Mouse (Mus musculus) limb, embryonic 11.5 days (tissue): ENCODE results near the gene 2410137M14Rik. TPM values are rescaled to one million over a fixed set of nuclear protein-coding genes. Genes with fewer than 3 reads are reported as not detected.

Experiments
- ATAC-seq: fragments of 200-750 bp; cut with Nextera tagmentation; 2 replicates; pipeline ENCODE4 v1.8.0; 2017; ENCODE audit warnings: low read depth; ENCODE audit not compliant: insufficient number of reproducible peaks, low FRiP score, low TSS enrichment
- DNase-seq: peaks from one replicate; pipeline ENCODE4 v3.0.0-alpha.2; 2015; ENCODE audit warnings: low spot score
- H3K27ac ChIP-seq: fragments of 300-500 bp; sonication (generic); replicated peaks from 2 replicates; pipeline ENCODE4 v1.5.1; 2014; ENCODE audit warnings: low read depth, mild to moderate bottlenecking, low read length
- H3K27me3 ChIP-seq: fragments of 300-500 bp; sonication (generic); 2 replicates; pipeline ENCODE4 v1.6.1; 2014; ENCODE audit warnings: mild to moderate bottlenecking, low read length, mixed read lengths; ENCODE audit not compliant: control insufficient read depth, insufficient read depth
- H3K36me3 ChIP-seq: fragments of 300-500 bp; sonication (generic); 2 replicates; pipeline ENCODE4 v1.6.1; 2014; ENCODE audit warnings: mild to moderate bottlenecking, low read length, moderate library complexity, mixed read lengths; ENCODE audit not compliant: control insufficient read depth, insufficient read depth
- H3K4me1 ChIP-seq: fragments of 300-500 bp; sonication (generic); 2 replicates; pipeline ENCODE4 v1.6.1; 2014; ENCODE audit warnings: low read length, mixed read lengths; ENCODE audit not compliant: control insufficient read depth, insufficient read depth
- H3K4me2 ChIP-seq: fragments of 300-500 bp; sonication (generic); 2 replicates; pipeline ENCODE4 v1.6.1; 2014; ENCODE audit warnings: low read depth, mild to moderate bottlenecking, moderate library complexity; ENCODE audit not compliant: severe bottlenecking
- H3K4me3 ChIP-seq: fragments of 300-500 bp; sonication (generic); 2 replicates; pipeline ENCODE4 v1.5.1; 2014; ENCODE audit warnings: low read depth, low read length
- H3K9ac ChIP-seq: fragments of 300-500 bp; sonication (generic); 2 replicates; pipeline ENCODE4 v1.6.1; 2014; ENCODE audit warnings: mild to moderate bottlenecking, low read length
- H3K9me3 ChIP-seq: fragments of 300-500 bp; sonication (generic); 2 replicates; pipeline ENCODE4 v1.6.1; 2016; ENCODE audit warnings: low read length; ENCODE audit not compliant: control insufficient read depth
- WGBS: fragments of 180-500 bp; shearing (Covaris S2); extraction: QIAGEN DNeasy Blood & Tissue Kit; methylation state at CpG from one replicate; pipeline ENCODE4 v1.1.7; 2014; 5-methylcytosine and 5-hydroxymethylcytosine counted together
- polyA plus RNA-seq: library from polyadenylated mRNA; unstranded; fragments of >200 nt; fragmentation: Nextera tagmentation; extraction: Ambion mirVana; gene quantifications from 2 replicates; pipeline ENCODE4 v1.2.1, GENCODE M21; 2014

The 2410137M14Rik gene
- polyA plus RNA-seq, 1 experiment from 2014 or later: not detected

- H3K4me2 ChIP-seq: no peak overlapping the region
- H3K27me3 ChIP-seq: no peaks in the 10 kb centered on the region
- H3K4me1 ChIP-seq: no peaks in the 10 kb centered on the region
- DNase-seq (no peak), ATAC-seq (no peak)
- WGBS: 95% methylated on average over 1 of the region's 1 CpGs
- H3K27ac ChIP-seq: no peak overlapping the region
- H3K9me3 ChIP-seq: no peaks in the 10 kb centered on the region
- H3K9ac ChIP-seq: no peak overlapping the region
- no peaks in the 10 kb centered on the region for H3K36me3 ChIP-seq
- H3K4me3 ChIP-seq: no peak overlapping the region
Measured at GRCm38 (mm10) chr17:36966875-36967274, 14.2 kb downstream of the 2410137M14Rik start.

- no peak overlapping the region for H3K4me3 ChIP-seq
Measured at GRCm38 (mm10) chr17:36961125-36961524, 19.9 kb downstream of the 2410137M14Rik start.

GRCm38 (mm10) chr17:36958884-36959283, 22.2 kb downstream of the 2410137M14Rik start:
- Histone ChIP-seq H3K27me3 (no peaks in the 10 kb centered on the region), H3K27ac (0 out of 2 replicates have a peak overlapping the region, but pooled peaks have one; percentile 30), H3K36me3 (no peaks in the 10 kb centered on the region), H3K9ac (peak overlapping the region; percentile 78), H3K4me3 (peak overlapping the region; percentile 48), H3K4me2 (peak overlapping the region; percentile 75), H3K4me1 (peaks cover 6% of the 10 kb centered on the region; the same call in 1 of the 2 replicates), H3K9me3 (no peaks in the 10 kb centered on the region)
- DNase-seq: no peak
- no peak for ATAC-seq
- WGBS: 10% methylated on average over 12 of the region's 12 CpGs

More at GRCm38 (mm10) chr17:36961125-36961524, 19.9 kb downstream of the 2410137M14Rik start:
- Histone ChIP-seq H3K27ac (no peak overlapping the region), H3K4me2 (no peak overlapping the region), H3K27me3 (no peaks in the 10 kb centered on the region), H3K9me3 (no peaks in the 10 kb centered on the region), H3K36me3 (no peaks in the 10 kb centered on the region), H3K9ac (no peak overlapping the region), H3K4me1 (peaks cover 6% of the 10 kb centered on the region; the same call in 1 of the 2 replicates)
- no peak for DNase-seq
- no peak for ATAC-seq
- 72% methylated on average over 1 of the region's 1 CpGs for WGBS

DNA sequence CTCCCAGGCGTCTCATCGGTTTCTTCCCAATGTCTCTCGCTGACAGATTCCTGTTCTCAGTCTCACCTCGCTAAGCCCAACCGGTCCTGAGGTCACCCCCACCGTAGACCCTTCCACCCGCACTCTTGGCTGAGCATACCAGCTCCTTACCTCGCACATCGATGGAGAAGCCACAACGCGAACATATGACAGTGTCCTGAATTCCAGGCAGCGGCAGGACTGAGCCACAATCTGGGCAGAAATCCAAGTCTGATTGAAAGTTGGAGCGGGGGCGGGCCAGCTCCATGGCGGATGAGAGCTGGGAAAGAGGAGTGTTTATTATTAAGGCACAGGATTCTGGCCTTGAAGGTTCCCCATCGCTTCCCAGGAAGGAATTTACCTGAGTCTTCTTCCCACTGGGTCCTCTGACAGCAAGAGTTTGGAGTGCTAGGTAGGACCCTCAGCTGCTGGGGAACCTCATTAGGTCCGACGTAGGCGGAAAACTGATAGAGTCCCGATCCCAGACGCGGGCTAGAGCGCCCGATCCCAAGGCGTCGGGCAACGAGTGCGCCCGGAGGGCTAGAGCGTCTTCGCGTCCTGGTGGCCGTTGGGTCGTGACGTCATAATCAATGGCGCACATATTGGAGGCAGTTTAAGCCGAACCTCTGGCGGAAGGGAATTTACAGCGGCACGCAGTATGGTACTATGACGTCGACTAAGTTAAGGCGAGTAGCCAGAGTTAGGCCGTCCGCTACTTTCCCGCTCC, 22.9 kb downstream of the 2410137M14Rik start, which contains the start of the genes Znrd1 and Znrd1as:
Gene Znrd1, minus strand, starts transcription at position 561 of the 745 bp plus-strand sequence.
Gene Znrd1as, plus strand, starts transcription at position 594 of the 745 bp plus-strand sequence.
- Histone ChIP-seq H3K4me3 (peak within 1 kb of the TSS; percentile 48), H3K27me3 (no peaks in the 10 kb centered on the region), H3K4me1 (peaks cover 6% of the 10 kb centered on the region; the same call in 1 of the 2 replicates), H3K9ac (peak within 1 kb of the TSS; percentile 78), H3K36me3 (no peaks in the 10 kb centered on the region), H3K9me3 (no peaks in the 10 kb centered on the region), H3K27ac (0 out of 2 replicates have a peak within 1 kb of the TSS, but pooled peaks have one; percentile 30), H3K4me2 (peak within 1 kb of the TSS; percentile 75)
- peak; percentile 98 for DNase-seq
- WGBS: under 1% methylated on average over 46 of the region's 46 CpGs
- peak; percentile 95 for ATAC-seq

- H3K4me3 ChIP-seq: no peak overlapping the region
- no peaks in the 10 kb centered on the region for H3K27me3 ChIP-seq
- no peaks in the 10 kb centered on the region for H3K9me3 ChIP-seq
- peaks cover 6% of the 10 kb centered on the region; the same call in 1 of the 2 replicates for H3K4me1 ChIP-seq
- H3K4me2 ChIP-seq: no peak overlapping the region
- no peaks in the 10 kb centered on the region for H3K36me3 ChIP-seq
- 75% methylated on average over 1 of the region's 1 CpGs for WGBS
- DNase-seq (no peak), ATAC-seq (no peak)
- H3K9ac ChIP-seq: no peak overlapping the region
- no peak overlapping the region for H3K27ac ChIP-seq
Measured at GRCm38 (mm10) chr17:36953062-36953461, 28.0 kb downstream of the 2410137M14Rik start.

GRCm38 (mm10) chr17:36952631-36953030, 28.4 kb downstream of the 2410137M14Rik start:
- Histone ChIP-seq H3K4me2 (no peak overlapping the region), H3K4me3 (no peak overlapping the region), H3K36me3 (no peaks in the 10 kb centered on the region), H3K9ac (no peak overlapping the region), H3K9me3 (no peaks in the 10 kb centered on the region), H3K27ac (no peak overlapping the region), H3K4me1 (peaks cover 5% of the 10 kb centered on the region; the same call in 1 of the 2 replicates), H3K27me3 (no peaks in the 10 kb centered on the region)
- no peak for DNase-seq
- ATAC-seq: no peak
- WGBS: 92% methylated on average over 2 of the region's 2 CpGs

GRCm38 (mm10) chr17:36950981-36951947, 29.8 kb downstream of the 2410137M14Rik start, which contains the start of gene Ppp1r11:
Gene Ppp1r11 (minus strand): TSS chr17:36951741.
- peak within 1 kb of the TSS; percentile 59 for H3K9ac ChIP-seq
- H3K4me3 ChIP-seq: peak within 1 kb of the TSS; percentile 56
- ATAC-seq (peak; percentile 93), DNase-seq (peak; percentile 96)
- WGBS: 3% methylated on average over 36 of the region's 36 CpGs
- 0 out of 2 replicates have a peak, but pooled peaks cover 2% of the 10 kb centered on the region for H3K4me1 ChIP-seq
- peaks cover 1% of the 10 kb centered on the region; the same call in 1 of the 2 replicates for H3K27me3 ChIP-seq
- H3K4me2 ChIP-seq: peak within 1 kb of the TSS; percentile 66
- no peak within 1 kb of the TSS for H3K27ac ChIP-seq
- no peaks in the 10 kb centered on the region for H3K9me3 ChIP-seq
- H3K36me3 ChIP-seq: no peaks in the 10 kb centered on the region

- H3K27me3 ChIP-seq: peaks cover 15% of the 10 kb centered on the region
- ATAC-seq: no peak
- no peak overlapping the region for H3K4me3 ChIP-seq
- peaks cover 5% of the 10 kb centered on the region; the same call in 1 of the 2 replicates for H3K4me1 ChIP-seq
- no peaks in the 10 kb centered on the region for H3K36me3 ChIP-seq
- DNase-seq: no peak
- no peaks in the 10 kb centered on the region for H3K9me3 ChIP-seq
- H3K27ac ChIP-seq: no peak overlapping the region
- WGBS: 94% methylated on average over 8 of the region's 8 CpGs
- H3K4me2 ChIP-seq: no peak overlapping the region
- no peak overlapping the region for H3K9ac ChIP-seq
Measured at GRCm38 (mm10) chr17:36949265-36949664, 31.8 kb downstream of the 2410137M14Rik start.
